ENCODE assay signal across 25 mouse cellular contexts in the genomic region with DNA sequence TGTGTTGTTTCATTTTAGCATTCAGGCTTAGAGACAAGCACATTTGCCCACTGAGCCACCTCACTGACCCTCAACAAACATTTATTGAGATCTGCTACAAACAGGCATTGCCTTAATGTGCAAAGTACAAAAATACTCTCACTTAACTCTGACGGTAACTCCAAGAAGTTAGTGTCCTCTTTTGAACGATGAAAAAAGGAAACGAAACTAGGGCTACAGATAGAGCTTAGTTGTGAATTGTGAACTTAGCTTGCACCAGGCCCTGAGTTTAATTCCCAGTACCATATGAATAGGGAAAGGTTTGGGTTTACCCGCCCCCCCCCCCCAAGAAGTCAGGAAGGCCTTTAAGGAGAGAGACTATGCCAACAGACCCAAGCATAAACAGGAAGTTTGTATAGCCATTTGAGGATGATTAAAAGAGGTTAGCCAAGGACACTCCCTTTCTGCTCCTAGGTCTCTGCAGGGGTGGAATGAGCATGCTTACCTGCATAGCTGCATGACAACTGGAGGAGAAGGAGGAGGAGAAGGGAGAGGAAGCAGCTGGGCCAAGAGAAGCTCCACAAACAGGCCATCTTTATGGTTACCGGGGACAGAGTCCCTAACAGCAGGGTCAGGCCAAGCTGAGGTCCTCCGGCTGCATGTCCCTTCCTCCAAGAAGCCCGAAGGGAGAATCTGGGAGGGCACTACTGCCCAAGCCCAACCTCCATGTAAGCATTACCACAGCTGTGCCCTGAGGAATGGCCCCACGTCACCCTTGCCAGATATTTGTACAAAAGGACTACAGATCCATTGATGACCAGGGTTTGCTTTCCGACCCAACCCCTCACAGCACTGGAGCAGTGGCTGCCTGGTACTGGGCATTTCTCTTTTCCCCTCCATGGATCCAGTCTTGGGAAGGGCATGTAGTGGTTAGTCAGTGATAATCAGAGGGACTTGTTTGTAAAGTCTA. TPM values are rescaled to one million over a fixed set of nuclear protein-coding genes. Genes with fewer than 3 reads are reported as not detected.
DNase-seq lines count a peak whose midpoint lies in the region.
"Had no signal": no experiment of that assay in that cellular context is flagged by ENCODE, and none has a peak within 500 bp of the region (broad histone marks: within the 10 kb centered on the region; RNA-seq: fewer than 3 reads in every experiment).

Gene Mog (minus strand): TSS at position 771 of the 949 bp plus-strand sequence.

- no peaks in the 10 kb centered on the region for H3K9me3 ChIP-seq in heart, embryonic 10.5 days
- no peaks in the 10 kb centered on the region for H3K9me3 ChIP-seq in midbrain, embryonic 10.5 days (replicated peaks)
- H3K9me3 ChIP-seq: embryonic facial prominence, embryonic 15.5 days; forebrain, embryonic 13.5 days; neural tube, embryonic 13.5 days; stomach, embryonic 15.5 days had no signal

- intact Hi-C loops in left cerebral cortex, postnatal 10 days (cut with DNase I): no loop called here

- H3K4me1 ChIP-seq in heart, embryonic 10.5 days: no peaks in the 10 kb centered on the region
- peaks cover 2% of the 10 kb centered on the region; the same call in 1 of the 2 replicates for H3K4me1 ChIP-seq in midbrain, embryonic 10.5 days
- H3K4me1 ChIP-seq: embryonic facial prominence, embryonic 15.5 days; stomach, embryonic 15.5 days had no signal

- 70% methylated on average over 9 of the region's 9 CpGs for WGBS in heart, embryonic 10.5 days
- 77% methylated on average over 9 of the region's 9 CpGs for WGBS in midbrain, embryonic 10.5 days

- peak in 1 of 2 experiments; percentile 22 for DNase-seq in left cerebral cortex, adult 18-20 months (ENCODE audit: low spot score in 2 of 2)
- DNase-seq in left cerebral cortex, postnatal 10 days (ENCODE audit: extremely low spot score in 1 of 2, low spot score in 2 of 2): no peak
- peak; percentile 91 for DNase-seq in brain, adult 2 months (ENCODE audit: low read depth, low spot score)
- peak in 1 of 2 experiments; percentile 23 for DNase-seq in layer of hippocampus, postnatal 36 days
- peak; percentile 69 for DNase-seq in telencephalon, adult 2 months (ENCODE audit: low read depth, low spot score)
- no peak for DNase-seq in heart, embryonic 10.5 days (ENCODE audit: low spot score)
- DNase-seq in midbrain, embryonic 10.5 days (ENCODE audit: low spot score): no peak
- DNase-seq: cerebellum, adult 18-20 months; gastrocnemius, adult 2 months; heart, postnatal 14 days; kidney, adult 2 months; kidney, postnatal 36 days; lung, embryonic 14.5 days; thymus, postnatal 25 days had no signal

- no peaks in the 10 kb centered on the region for H3K36me3 ChIP-seq in heart, embryonic 10.5 days
- H3K36me3 ChIP-seq in midbrain, embryonic 10.5 days: no peaks in the 10 kb centered on the region
- H3K36me3 ChIP-seq: embryonic facial prominence, embryonic 15.5 days; neural tube, embryonic 13.5 days; stomach, embryonic 15.5 days had no signal

- H3K27me3 ChIP-seq in heart, embryonic 10.5 days (ENCODE audit: insufficient read depth, poor library complexity, severe bottlenecking): no peaks in the 10 kb centered on the region
- H3K27me3 ChIP-seq in midbrain, embryonic 10.5 days (ENCODE audit: low read depth, poor library complexity, severe bottlenecking): no peaks in the 10 kb centered on the region
- H3K27me3 ChIP-seq: embryonic facial prominence, embryonic 15.5 days; forebrain, embryonic 13.5 days; neural tube, embryonic 13.5 days; Patski; stomach, embryonic 15.5 days had no signal

- no peak within 1 kb of the TSS for H3K27ac ChIP-seq in heart, embryonic 10.5 days
- H3K27ac ChIP-seq in midbrain, embryonic 10.5 days (replicated peaks): no peak within 1 kb of the TSS
- H3K27ac ChIP-seq: embryonic facial prominence, embryonic 15.5 days; forebrain, embryonic 13.5 days; gastrocnemius, adult 2 months; hindbrain, postnatal 0 days; neural tube, embryonic 13.5 days; stomach, embryonic 15.5 days had no signal

- H3K4me3 ChIP-seq in heart, embryonic 10.5 days: no peak within 1 kb of the TSS
- H3K4me3 ChIP-seq in midbrain, embryonic 10.5 days: no peak within 1 kb of the TSS
- H3K4me3 ChIP-seq: embryonic facial prominence, embryonic 15.5 days; forebrain, embryonic 13.5 days; gastrocnemius, adult 2 months; neural tube, embryonic 13.5 days; stomach, embryonic 15.5 days had no signal

RNA-seq across cellular contexts. Expression of gene Mog, which starts in this region (rescaled TPM):
- total RNA-seq in left cerebral cortex, adult 18-20 months (2021): 10 to 100 TPM; 21.3 to 24.8 TPM
- 10 to 100 TPM in 1 of 2 experiments, 1 to 10 TPM in 1; 3.7 to 11.2 TPM for total RNA-seq in left cerebral cortex, postnatal 10 days (2021)
- 10 to 100 TPM; 67.6 to 72.6 TPM for total RNA-seq in layer of hippocampus, postnatal 36 days (2021)
- polyA plus RNA-seq in heart, embryonic 10.5 days (2016; fragmentation: Nextera tagmentation; extraction: Ambion mirVana): 0.10 and 0.14 TPM in 2 replicates
- 0.10 and 0.15 TPM in 2 replicates for polyA plus RNA-seq in midbrain, embryonic 10.5 days (2016; fragmentation: Nextera tagmentation; extraction: Ambion mirVana)
- total RNA-seq: gastrocnemius, adult 2 months; heart, adult 8-10 months; heart, postnatal 14 days; megakaryocyte progenitor cell, adult 5-6 weeks had no signal
- polyA plus RNA-seq: brain, embryonic 14.5 days; embryonic facial prominence, embryonic 15.5 days; kidney, adult 2 months; liver, embryonic 11.5 days; small intestine, adult 2 months had no signal

Comparison
In these comparisons a context has a peak if more than half of its experiments do, and no peak if none do; other contexts are left out.
1. DNase-seq: peak in brain, adult 2 months (single experiment) and telencephalon, adult 2 months (single experiment); none in left cerebral cortex, postnatal 10 days (0 of 2), heart, embryonic 10.5 days (single experiment) and midbrain, embryonic 10.5 days (single experiment).